Mouse (Mus musculus): ENCODE measurements around the gene Glrx5. TPM values are rescaled to one million over a fixed set of nuclear protein-coding genes. Genes with fewer than 3 reads are reported as not detected.

The Glrx5 gene
- polyA plus RNA-seq, 1 experiment from 2014 or later = 158 TPM

GRCm38 (mm10) chr12:105091604-105092003 is 59.1 kb downstream of the Glrx5 start:
- H3K27ac ChIP-seq = no peak overlapping the region; the same call in 1 of the 2 replicates

More at GRCm38 (mm10) chr12:105091604-105092003, 59.1 kb downstream of the Glrx5 start:
- Histone ChIP-seq H3K9ac (no peak overlapping the region), H3K36me3 (no peaks in the 10 kb centered on the region), H3K27me3 (no peaks in the 10 kb centered on the region), H3K4me2 (no peak overlapping the region), H3K9me3 (no peaks in the 10 kb centered on the region), H3K4me1 (replicated peaks) (peaks cover 31% of the 10 kb centered on the region), H3K4me3 (no peak overlapping the region)
- WGBS = 90% methylated on average over 6 of the region's 6 CpGs
- no peak for ATAC-seq (ENCODE audit: low FRiP score)

Small RNAs within 50 kb of the gene (microRNA-seq; reads per million reads assigned to microRNA genes)
- gene Mir3069 = 3.5 reads per million, percentile 10 among the genes with 10 or more reads in this experiment

Other genes with a start within 250 kb of the Glrx5 start
- 1.2 and 2.1 TPM in 2 replicates for gene Clmn, start 167.6 kb upstream of the Glrx5 start, polyA plus RNA-seq (2015; fragmentation: Nextera tagmentation; extraction: Ambion mirVana)
- 0.25 and 0.31 TPM in 2 replicates for gene Syne3, start 22.9 kb upstream of the Glrx5 start, polyA plus RNA-seq (2015; fragmentation: Nextera tagmentation; extraction: Ambion mirVana)
- gene Tcl1b2, start 113.3 kb downstream of the Glrx5 start, polyA plus RNA-seq (2015; fragmentation: Nextera tagmentation; extraction: Ambion mirVana) = not detected in 2 replicates
- not detected in 2 replicates for gene Tcl1b1, start 127.0 kb downstream of the Glrx5 start, polyA plus RNA-seq (2015; fragmentation: Nextera tagmentation; extraction: Ambion mirVana)
- gene Tcl1b5, start 143.7 kb downstream of the Glrx5 start, polyA plus RNA-seq (2015; fragmentation: Nextera tagmentation; extraction: Ambion mirVana) = not detected in 2 replicates
- gene Tcl1b3, start 158.4 kb downstream of the Glrx5 start, polyA plus RNA-seq (2015; fragmentation: Nextera tagmentation; extraction: Ambion mirVana) = not detected in 2 replicates
- gene Tcl1b4, start 169.3 kb downstream of the Glrx5 start, polyA plus RNA-seq (2015; fragmentation: Nextera tagmentation; extraction: Ambion mirVana) = not detected in 2 replicates
- gene Tcl1, start 190.1 kb downstream of the Glrx5 start, polyA plus RNA-seq (2015; fragmentation: Nextera tagmentation; extraction: Ambion mirVana) = not detected in 2 replicates